Mouse (Mus musculus) megakaryocyte, adult 5-6 weeks (primary cell): ENCODE data around the gene Eif4e. TPM values are rescaled to one million over a fixed set of nuclear protein-coding genes. Genes with fewer than 3 reads are reported as not detected.
A peak's percentile ranks its signal among the peaks of the same experiment; 100 is the strongest.

Experiments used
- ATAC-seq: 2 replicates; pipeline ENCODE4 v1.8.0; 2016; ENCODE audit warnings: mild to moderate bottlenecking, inconsistent platforms; ENCODE audit not compliant: poor library complexity, severe bottlenecking
- total RNA-seq, 2 experiments: library from RNA; stranded (forward) in 1 of 2; stranded (reverse) in 1 of 2; fragments of 153-499, 151-499 nt in 1 of 2; fragments of 221-1000, 200-1000 nt in 1 of 2; gene quantifications; 2 replicates each; pipeline versions ENCODE4 v1.2.3 to v1.2.4; 2015 to 2017

Gene Eif4e
- 179 and 204 TPM in 2 replicates for total RNA-seq (2015)
- 106 and 108 TPM in 2 replicates for total RNA-seq (2017)

- ATAC-seq = peak; percentile 31
Observed at GRCm38 (mm10) chr3:138526073-138526915, at the start of gene Eif4e. Gene Eif4e, plus strand, starts transcription at chr3:138526179.

GRCm38 (mm10) chr3:138479489-138479888 is 46.5 kb upstream of the Eif4e start:
- no peak for ATAC-seq

GRCm38 (mm10) chr3:138481526-138482284 is 44.3 kb upstream of the Eif4e start:
- ATAC-seq = peak; percentile 80

- no peak for ATAC-seq
Observed at GRCm38 (mm10) chr3:138483240-138483639, 42.7 kb upstream of the Eif4e start.

- ATAC-seq = peak; percentile 11
Observed at GRCm38 (mm10) chr3:138488584-138489326, 37.2 kb upstream of the Eif4e start.

GRCm38 (mm10) chr3:138489327-138490033 is 36.5 kb upstream of the Eif4e start, which contains the start of gene Metap1:
Gene Metap1, minus strand, starts transcription at chr3:138489515.
- ATAC-seq = peak; percentile 93

GRCm38 (mm10) chr3:138490034-138490337 is 36.0 kb upstream of the Eif4e start:
- ATAC-seq = no peak

GRCm38 (mm10) chr3:138493668-138494067 is 32.3 kb upstream of the Eif4e start:
- 0 out of 2 replicates have a peak, but pooled peaks have one; percentile 4 for ATAC-seq

- ATAC-seq = no peak
Observed at GRCm38 (mm10) chr3:138494565-138494964, 31.4 kb upstream of the Eif4e start.

- 0 out of 2 replicates have a peak, but pooled peaks have one; percentile 41 for ATAC-seq
Observed at GRCm38 (mm10) chr3:138495166-138496145, 30.5 kb upstream of the Eif4e start.

- ATAC-seq = no peak
Observed at GRCm38 (mm10) chr3:138498731-138499130, 27.2 kb upstream of the Eif4e start.

- no peak for ATAC-seq
Observed at GRCm38 (mm10) chr3:138499854-138500740, 25.9 kb upstream of the Eif4e start.

- ATAC-seq = no peak
Observed at GRCm38 (mm10) chr3:138503754-138504153, 22.2 kb upstream of the Eif4e start.

GRCm38 (mm10) chr3:138506749-138507148 is 19.2 kb upstream of the Eif4e start:
- ATAC-seq = no peak

- no peak for ATAC-seq
Observed at GRCm38 (mm10) chr3:138509581-138509980, 16.4 kb upstream of the Eif4e start.

- no peak for ATAC-seq
Observed at GRCm38 (mm10) chr3:138510471-138510870, 15.5 kb upstream of the Eif4e start.

GRCm38 (mm10) chr3:138513243-138513642 is 12.7 kb upstream of the Eif4e start:
- no peak for ATAC-seq

- no peak for ATAC-seq
Observed at GRCm38 (mm10) chr3:138514749-138515148, 11.2 kb upstream of the Eif4e start.
